Mouse (Mus musculus) activated CD4-positive, CD25-positive, alpha-beta regulatory T cell, adult 4 months (primary cell): ENCODE measurements around the gene Pik3r1. TPM values are rescaled to one million over a fixed set of nuclear protein-coding genes. Genes with fewer than 3 reads are reported as not detected.

Source experiments
- ATAC-seq: one replicate; pipeline ENCODE4 v1.8.0; 2017
- polyA plus RNA-seq, 2 experiments: library from polyadenylated mRNA; unstranded; fragments of 100-300 nt; shearing (Covaris generic); gene quantifications; one replicate each; pipeline ENCODE4 v1.2.1; 2017

Gene Pik3r1
- polyA plus RNA-seq, 2 experiments from 2014 or later: 62.7 to 97.2 TPM

DNA sequence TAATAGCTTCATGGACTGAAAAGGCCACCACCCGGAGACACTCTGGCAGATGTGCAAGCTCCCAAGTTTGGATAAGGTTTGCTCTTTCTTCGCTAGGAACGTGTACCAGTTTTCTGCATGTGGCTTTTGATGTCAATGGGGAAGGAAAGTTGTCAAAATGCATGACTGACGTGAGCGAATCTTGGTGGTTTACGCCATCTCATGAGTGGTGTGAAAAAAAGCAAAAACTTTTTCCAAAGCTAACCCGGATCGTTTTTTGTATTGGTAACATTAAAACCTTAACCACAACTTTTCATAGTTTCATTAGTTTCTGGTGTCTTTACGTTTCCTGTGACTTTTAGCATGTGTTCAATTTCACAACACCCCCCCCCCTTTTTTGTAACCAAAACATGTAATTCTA is 60.8 kb downstream of the Pik3r1 start:
- peak; percentile 33 for ATAC-seq

DNA sequence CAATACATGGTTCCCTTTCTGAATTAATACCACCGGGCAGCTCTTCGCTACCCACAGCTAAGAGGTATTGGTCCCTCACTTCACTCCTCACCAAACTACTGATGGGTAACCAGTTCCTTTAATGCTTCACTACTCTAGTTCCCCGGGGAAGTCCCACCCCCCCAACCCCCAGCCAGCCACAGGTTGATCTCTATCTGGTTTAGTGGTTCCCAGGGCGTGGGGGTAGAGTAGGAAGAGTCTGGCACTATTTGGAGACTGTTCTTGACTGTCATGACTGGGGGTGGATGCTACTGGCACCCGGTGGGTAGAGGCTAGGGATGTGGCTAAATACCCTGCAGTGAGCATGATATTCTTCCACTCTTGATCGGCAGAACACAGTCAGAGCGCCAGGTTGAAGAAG is 61.6 kb downstream of the Pik3r1 start:
- ATAC-seq: peak; percentile 38

DNA sequence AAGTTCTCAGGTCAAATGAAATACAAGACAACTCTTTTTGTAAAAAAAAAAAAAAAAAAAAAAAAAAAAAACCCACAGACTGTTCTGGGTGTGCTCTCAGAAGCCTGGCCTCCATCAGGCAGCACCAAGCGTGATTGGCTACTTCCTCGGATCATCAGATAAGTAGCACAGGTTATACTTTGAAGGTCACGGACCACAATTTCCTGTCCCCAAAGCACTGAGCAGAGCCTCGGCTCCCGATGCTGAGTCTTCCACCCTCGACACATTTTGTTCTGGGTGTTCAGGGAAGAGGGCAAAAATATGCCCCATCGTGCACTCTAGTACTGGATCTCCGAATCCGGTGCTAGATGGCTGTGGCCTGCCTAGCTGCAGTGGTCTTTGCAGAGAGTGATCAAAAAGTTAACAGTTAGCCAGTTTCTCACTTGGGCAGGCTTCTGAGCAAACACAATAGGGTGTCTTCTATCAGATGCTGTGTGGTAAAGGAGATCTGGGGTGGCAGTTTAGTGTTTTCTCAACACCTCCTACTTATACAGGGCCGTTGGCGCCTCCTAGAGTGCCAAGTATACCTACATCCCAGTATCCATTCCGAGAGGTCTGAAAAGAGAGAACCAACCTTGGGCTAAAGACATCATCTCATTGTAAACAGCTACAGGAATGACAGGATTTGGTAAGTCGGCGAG is 65.8 kb downstream of the Pik3r1 start:
- peak; percentile 86 for ATAC-seq

- ATAC-seq: peak; percentile 25
These were observed 66.4 kb downstream of the Pik3r1 start for GRCm38 (mm10) chr13:101701632-101702031.

DNA sequence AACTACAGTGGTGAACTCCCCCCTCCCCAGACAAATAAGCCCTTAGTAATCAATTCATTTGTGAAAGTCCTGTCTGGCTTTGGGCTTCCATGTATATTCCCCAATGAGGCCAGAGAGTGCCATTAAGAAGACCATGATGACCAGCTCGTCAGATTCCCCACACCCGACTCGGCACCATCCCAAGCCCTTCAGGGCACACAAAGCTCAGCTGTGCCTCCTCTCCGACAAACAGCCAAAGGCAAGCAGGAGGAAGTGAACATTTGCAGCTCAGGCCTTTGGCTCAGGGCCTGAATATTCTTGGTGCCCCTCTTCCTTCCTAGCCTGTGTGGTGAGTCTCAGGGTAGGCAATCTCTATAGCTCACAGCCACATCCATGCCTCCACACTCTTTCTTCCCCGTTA is 68.3 kb downstream of the Pik3r1 start:
- ATAC-seq: no peak

DNA sequence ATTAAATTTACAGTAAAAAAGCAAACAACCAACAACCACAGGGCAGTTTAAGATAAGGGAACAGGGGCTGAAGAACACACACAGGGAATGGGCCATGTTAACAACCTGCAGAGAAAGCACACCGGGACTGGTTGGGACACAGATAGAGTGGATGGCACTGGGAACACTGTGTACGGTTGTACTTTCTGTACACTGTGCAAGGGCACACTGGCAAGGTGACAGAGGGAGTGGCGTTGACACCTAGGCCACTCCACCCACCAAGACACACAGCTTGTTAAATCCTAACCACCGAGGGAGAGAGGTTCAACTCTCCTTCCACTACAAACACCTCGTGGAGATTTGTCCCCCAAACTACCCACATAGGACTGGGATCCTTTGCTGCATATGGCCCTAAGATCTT is 70.1 kb downstream of the Pik3r1 start:
- ATAC-seq: no peak

DNA sequence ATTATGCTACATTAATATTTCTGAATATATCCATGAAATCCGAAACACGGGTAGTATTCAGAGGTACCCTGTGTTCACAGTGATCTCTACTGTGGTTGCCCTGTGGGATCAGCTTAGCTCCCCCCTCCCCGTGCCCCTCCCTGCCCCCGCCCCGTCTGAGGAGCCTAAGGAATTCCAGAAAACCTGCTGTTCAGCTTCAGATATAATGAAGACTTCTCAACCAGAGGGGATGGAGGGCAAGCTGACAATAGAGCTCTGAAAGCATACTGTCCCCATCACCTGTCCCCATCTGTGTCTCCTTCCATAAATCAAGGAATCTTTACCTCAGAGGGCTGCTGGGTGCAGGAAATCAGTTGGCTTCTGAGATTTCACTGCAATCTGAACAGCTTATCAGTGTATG is 70.6 kb downstream of the Pik3r1 start:
- no peak for ATAC-seq

DNA sequence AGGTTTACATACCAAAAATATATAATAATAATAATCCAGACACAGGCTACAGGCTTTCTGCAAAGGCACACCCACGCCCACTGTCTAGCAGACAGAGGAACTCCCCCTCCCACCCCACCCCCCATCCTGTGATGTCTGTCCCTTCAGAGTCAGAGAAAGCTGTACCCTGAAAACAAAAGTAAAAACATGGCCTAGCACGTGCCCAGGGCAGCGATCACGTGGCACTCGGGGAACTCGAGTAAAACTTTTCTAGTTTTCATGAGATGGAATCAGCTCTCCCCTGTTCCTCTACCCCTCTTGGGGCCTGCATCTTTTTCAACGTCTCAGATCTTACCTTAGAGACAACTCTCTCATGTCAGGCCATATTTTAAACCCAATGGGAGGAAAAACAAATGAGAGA is 71.2 kb downstream of the Pik3r1 start:
- peak; percentile 48 for ATAC-seq

GRCm38 (mm10) chr13:101696316-101696715 is 71.7 kb downstream of the Pik3r1 start:
- no peak for ATAC-seq

DNA sequence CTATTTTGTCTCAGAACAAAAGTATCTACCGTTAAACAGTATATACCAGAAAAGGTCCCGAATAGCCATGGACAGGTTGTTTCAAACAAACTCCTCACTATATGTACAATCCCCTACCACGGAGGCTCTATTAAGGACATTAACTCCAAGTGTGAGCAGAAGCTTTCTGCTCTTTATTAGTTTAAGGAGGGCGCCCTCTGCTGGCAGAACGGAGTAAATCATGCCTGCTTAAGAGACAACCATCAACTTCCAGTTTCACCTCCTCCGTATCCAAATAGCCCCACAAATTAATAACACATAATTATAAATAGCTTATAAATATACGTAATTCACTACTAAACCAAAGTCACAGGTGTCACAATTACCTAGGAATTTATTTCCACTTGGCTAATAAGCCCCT is 72.1 kb downstream of the Pik3r1 start:
- ATAC-seq: peak; percentile 21

DNA sequence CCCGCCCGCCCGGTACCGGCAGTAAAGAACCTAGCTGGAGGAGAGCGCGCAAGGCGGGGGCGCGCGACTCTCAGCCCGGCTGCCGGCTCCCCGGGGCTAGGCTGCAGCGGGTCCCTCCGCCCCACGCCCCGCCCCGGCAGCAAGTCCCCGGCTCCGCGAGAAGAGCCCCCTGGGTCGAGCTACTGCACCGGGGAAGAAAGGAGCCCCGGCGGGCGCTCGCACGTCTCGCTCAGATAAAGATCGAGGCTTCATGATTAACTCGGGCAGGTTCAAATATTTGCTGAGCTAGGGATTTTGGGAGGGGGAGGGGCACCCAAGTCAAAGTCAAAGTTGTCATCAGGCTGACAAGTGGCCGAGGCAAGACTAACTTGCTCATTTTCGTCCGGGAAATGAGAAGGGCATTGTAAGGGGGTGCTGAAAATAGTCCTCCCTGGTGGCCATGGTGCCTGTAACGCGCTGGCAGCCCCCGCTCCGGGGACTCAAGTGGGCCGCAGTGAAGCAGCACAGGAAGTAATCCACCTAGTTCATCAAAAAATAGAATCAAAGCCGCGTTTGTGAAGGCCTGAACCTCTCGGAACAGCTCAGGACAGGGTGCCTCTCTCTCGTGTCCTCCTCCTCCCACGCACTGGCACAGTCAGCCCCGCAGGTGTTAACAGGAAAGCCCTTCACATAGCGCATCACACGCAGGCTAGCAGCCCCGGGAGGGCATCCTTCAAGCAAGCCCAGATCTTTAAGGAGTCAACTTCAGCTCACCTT is 73.3 kb downstream of the Pik3r1 start:
- peak; percentile 42 for ATAC-seq

- ATAC-seq: peak; percentile 32
These were observed 74.0 kb downstream of the Pik3r1 start for GRCm38 (mm10) chr13:101693967-101694495.

DNA sequence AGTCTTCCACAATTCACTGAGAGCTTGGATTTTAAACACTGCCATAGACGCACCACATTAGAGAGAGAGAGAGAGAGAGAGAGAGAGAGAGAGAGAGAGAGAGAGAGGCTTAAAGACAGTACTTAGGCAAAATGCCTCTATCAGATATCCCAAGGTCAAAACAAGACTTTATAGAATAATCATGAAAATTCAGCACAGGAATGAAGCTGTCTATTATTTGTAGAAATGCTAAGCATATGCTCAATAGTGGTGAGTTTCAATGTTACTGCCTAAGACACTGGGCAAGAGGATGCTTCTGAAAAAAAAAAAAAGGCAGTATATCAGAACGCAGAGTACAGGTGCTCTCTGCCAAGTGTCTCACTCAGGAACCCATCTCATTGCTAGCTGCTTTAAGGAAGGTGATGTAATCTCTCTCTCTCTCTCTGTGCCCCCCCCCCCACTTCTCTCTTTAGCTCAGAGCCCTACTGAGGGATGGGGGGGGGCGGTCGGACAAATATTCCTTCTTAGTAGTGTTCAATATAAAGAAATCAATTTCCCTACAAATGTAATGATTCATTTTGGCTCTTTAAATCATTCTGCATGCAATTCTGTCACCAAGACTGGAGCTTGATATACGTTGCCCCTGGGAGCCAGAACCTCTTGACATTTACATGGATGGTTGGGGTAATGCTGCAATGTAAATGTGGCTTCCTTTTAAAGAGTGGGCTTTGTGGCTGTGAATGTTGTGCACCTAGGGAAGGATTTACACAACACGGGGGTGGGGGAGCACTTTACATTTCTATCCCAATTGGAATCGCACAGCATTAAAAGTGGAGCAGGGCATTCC is 74.9 kb downstream of the Pik3r1 start:
- ATAC-seq: no peak

DNA sequence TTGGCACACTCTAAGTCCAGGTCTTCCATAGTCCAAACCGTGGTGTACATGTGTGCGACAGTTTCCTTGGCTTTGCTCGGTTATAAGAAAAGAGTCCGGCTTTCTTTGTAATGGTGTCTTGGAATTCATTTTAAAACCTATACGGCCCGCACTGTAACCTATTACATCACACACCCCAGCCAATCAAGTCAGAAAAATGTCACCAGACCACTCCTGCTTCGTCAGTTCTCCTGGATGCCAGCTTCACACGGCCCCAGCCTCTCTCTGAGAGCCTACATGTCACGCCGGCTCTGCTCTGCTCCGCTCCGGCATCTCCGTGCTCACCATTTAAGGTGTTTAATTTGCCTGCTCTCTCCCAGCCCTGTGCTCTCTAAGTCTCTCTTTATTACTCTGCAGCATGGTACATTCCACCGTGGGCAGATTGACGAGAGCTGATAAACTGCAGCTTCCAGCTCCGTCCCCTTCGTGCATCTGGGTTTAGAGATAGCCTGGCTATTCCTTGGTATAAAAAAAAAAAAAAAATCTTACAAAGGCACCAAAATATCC is 75.7 kb downstream of the Pik3r1 start:
- no peak for ATAC-seq

DNA sequence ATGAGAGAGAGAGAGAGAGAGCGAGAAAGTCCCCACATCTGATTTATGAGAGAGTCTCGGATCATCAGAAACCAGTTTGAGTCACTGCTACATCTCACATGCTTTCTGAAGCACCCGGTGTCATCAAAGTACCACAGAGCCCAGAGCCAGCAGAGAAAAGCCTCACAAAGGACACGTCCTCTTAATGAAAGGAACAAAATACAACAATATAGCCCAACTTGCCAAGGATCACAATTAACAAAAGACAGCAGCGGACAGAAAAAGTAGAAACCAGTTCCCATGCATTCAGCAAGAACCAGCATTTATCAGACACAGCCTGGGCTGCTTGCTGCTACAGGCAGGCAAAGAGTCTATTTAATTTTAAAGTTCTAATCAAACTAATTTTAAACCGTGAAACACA is 76.3 kb downstream of the Pik3r1 start:
- no peak for ATAC-seq

DNA sequence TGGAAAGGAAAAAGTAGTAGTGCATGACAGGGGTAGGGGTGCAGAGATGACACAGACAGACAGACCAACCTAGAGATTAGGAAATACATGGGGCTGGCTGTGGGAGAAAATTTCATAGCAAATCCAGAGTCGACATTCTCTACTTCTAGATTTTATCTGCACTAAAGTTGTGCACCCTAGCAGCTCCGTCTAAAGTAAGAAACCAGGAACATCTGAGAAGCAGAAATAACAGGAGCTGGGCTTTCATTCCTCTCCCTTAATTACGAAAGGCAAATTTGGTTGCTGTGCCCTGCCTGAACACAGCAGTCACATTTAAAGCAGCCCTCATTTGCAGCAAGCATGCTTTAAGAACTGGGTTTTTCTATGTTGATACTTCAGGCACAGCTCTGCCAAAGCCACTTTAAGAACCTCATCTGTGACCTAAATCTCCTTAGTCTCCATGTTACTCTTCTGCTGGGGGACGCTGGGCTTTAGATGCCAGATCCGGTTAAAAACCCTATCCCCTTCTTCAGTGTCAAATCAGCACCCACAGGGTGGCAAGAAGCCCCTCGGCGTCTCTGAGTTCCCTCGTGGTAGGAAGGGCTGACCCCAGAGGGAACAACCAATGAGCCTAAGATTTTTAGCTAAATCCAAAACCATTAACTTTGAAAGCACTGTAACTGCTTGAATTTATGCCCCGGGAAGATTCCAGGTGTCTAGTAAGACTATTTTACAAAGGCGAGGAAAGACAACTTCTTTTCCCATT is 76.9 kb downstream of the Pik3r1 start:
- ATAC-seq: no peak

GRCm38 (mm10) chr13:101690167-101690566 is 77.8 kb downstream of the Pik3r1 start:
- no peak for ATAC-seq

DNA sequence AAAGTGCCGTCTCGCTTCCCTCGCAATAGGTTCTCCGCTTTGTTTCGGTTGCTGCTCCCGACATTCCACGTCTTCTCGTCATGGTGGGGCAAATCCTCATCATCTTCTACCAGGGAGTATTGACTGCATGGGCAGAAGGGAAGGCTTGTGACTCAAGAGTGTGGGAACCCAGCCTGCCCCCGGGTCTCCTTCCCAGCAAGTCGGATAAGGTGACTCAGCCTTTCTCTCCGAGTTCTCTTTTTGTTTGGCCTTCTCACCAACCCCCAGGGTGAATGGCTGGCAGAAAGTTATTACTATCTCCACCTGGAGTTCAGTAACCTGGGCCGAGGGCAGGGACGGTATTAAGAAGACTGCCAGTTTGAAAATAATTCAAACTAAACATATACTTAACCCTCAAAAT is 81.8 kb downstream of the Pik3r1 start:
- no peak for ATAC-seq

DNA sequence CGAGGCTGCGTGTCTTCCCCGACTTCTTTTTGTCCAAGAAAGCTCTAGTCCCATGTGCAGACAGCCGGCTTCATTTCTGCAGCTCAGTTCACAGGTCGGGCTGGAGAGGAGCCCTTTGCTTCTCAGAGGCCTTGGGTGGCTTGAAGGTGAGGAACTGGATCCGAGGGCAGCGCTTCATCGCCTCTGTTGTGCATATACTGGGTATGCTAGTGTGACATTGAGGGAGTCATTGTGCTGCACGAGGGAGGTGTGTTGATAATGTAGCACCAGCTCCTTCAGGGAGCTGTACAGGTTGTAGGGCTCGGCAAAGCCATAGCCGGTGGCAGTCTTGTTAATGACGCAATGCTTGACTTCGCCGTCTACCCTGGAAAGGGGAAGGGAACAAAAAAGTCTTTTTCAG is 83.3 kb downstream of the Pik3r1 start:
- ATAC-seq: no peak

DNA sequence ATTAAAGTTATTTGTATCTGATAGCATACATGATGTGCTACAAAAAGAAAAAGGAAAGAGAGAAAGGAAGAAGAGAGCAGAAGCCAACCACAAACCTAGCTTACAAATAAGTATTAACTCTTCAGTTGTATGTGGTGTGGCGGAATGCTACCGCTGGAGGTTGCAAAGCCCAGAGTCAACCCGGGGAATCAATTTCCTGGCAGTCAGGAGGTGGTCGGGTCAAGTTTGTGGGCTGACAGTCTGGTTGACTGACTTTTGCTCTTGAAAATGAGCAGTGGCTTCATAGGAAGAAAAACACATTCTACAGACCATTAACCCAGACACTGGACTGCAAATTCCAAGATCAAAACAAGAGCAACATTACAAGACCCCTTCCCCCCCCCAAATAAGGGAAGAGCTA is 85.6 kb downstream of the Pik3r1 start:
- no peak for ATAC-seq

DNA sequence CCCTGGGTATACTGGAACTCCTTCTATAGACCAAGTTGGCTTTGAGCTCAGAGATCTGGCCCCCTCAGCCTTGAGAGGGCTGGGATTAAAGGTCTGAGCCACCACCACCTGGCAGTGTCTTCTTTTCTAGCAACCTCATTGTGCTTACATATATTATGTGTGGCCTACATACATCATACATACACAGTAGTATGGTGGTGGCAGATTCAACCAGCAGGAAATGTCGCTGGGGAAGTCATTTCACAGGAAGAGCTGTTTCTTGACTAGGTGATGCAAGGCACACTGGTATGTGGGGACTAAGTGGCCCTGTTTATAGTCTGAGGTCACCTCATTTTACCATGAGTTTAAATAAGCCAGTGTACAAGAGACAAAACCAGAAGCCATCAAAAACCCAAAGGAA is 87.9 kb downstream of the Pik3r1 start:
- no peak for ATAC-seq

DNA sequence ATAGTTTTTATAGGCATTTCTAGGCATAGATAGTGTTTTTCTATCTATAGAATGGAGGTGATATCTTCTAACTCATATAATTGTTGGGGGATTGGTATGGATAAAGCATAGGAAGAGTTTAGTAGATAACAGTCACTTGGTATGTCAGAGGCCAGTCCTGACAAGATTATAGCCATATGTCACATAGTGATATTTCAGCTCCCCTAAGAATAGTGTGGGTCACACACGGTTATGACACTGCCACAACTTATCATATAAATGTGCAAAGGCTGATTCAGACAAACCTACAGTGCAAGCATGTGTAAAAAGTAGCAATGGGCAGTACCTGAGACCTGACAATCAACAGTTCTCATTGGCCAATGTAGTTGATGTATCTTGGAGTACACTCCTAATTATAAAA is 89.0 kb downstream of the Pik3r1 start:
- ATAC-seq: no peak
